Mouse (Mus musculus): ENCODE data around the gene Nfya. TPM values are rescaled to one million over a fixed set of nuclear protein-coding genes. Genes with fewer than 3 reads are reported as not detected.

The Nfya gene
- polyA plus RNA-seq, 1 experiment = 45.8 TPM

- Histone ChIP-seq H3K4me3 (ENCODE audit: insufficient read depth, low read depth, low read length) (no peak overlapping the region), H3K27me3 (replicated peaks; ENCODE audit: control insufficient read depth, insufficient read depth, low read length) (no peaks in the 10 kb centered on the region), H3K4me1 (ENCODE audit: control insufficient read depth, insufficient read depth, low read length) (no peaks in the 10 kb centered on the region), H3K27ac (ENCODE audit: insufficient read depth, low read depth, low read length) (no peak overlapping the region), H3K36me3 (ENCODE audit: control insufficient read depth, insufficient read depth, low read length) (no peaks in the 10 kb centered on the region)
- TF ChIP-seq CTCF (conservative IDR thresholded peaks at IDR 0.05; ENCODE audit: insufficient read depth, insufficient read length, low read depth, low read length) (no peak), POLR2A (IDR thresholded peaks at IDR 0.05; ENCODE audit: low read depth, low read length) (no peak)
- no peak for DNase-seq
- 78% methylated on average over 1 of the region's 1 CpGs for WGBS
Measured at GRCm38 (mm10) chr17:48376102-48376501, 33.6 kb downstream of the Nfya start.

GRCm38 (mm10) chr17:48372987-48373386, 36.7 kb downstream of the Nfya start:
- WGBS = 62% methylated on average over 8 of the region's 8 CpGs
- H3K4me1 ChIP-seq (ENCODE audit: control insufficient read depth, insufficient read depth, low read length) = no peaks in the 10 kb centered on the region
- H3K36me3 ChIP-seq (ENCODE audit: control insufficient read depth, insufficient read depth, low read length) = no peaks in the 10 kb centered on the region
- no peak overlapping the region for H3K4me3 ChIP-seq (ENCODE audit: insufficient read depth, low read depth, low read length)
- no peaks in the 10 kb centered on the region for H3K27me3 ChIP-seq (replicated peaks; ENCODE audit: control insufficient read depth, insufficient read depth, low read length)
- TF ChIP-seq CTCF (conservative IDR thresholded peaks at IDR 0.05; ENCODE audit: insufficient read depth, insufficient read length, low read depth, low read length) (no peak), POLR2A (IDR thresholded peaks at IDR 0.05; ENCODE audit: low read depth, low read length) (no peak)
- no peak for DNase-seq
- no peak overlapping the region; the same call in 1 of the 2 replicates for H3K27ac ChIP-seq (ENCODE audit: insufficient read depth, low read depth, low read length)

DNA sequence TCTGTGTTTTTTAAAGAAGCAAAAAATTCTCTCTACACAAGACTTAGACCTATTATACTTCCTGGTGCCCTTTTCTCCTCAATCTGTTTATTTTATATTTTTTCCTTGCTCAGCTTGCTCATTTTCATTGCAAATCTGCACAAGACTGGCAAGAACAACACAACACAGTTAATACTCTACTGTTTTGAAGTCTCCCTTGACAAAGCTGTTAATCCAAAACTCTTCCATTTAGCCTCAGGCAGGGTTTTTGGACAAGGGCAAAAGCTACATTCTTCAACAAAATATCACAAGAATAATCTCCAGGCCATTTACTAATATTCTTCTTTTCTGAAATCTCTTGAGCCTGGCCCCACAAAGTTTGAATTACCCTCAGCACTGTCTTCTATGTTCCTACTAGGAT, 38.1 kb downstream of the Nfya start:
- no peaks in the 10 kb centered on the region for H3K4me1 ChIP-seq (ENCODE audit: control insufficient read depth, insufficient read depth, low read length)
- H3K4me3 ChIP-seq (ENCODE audit: insufficient read depth, low read depth, low read length) = no peak overlapping the region
- TF ChIP-seq CTCF (conservative IDR thresholded peaks at IDR 0.05; ENCODE audit: insufficient read depth, insufficient read length, low read depth, low read length) (no peak), POLR2A (IDR thresholded peaks at IDR 0.05; ENCODE audit: low read depth, low read length) (no peak)
- no peaks in the 10 kb centered on the region for H3K36me3 ChIP-seq (ENCODE audit: control insufficient read depth, insufficient read depth, low read length)
- peak; percentile 56 for DNase-seq
- no peaks in the 10 kb centered on the region for H3K27me3 ChIP-seq (replicated peaks; ENCODE audit: control insufficient read depth, insufficient read depth, low read length)
- peak overlapping the region; percentile 90 for H3K27ac ChIP-seq (ENCODE audit: insufficient read depth, low read depth, low read length)

DNA sequence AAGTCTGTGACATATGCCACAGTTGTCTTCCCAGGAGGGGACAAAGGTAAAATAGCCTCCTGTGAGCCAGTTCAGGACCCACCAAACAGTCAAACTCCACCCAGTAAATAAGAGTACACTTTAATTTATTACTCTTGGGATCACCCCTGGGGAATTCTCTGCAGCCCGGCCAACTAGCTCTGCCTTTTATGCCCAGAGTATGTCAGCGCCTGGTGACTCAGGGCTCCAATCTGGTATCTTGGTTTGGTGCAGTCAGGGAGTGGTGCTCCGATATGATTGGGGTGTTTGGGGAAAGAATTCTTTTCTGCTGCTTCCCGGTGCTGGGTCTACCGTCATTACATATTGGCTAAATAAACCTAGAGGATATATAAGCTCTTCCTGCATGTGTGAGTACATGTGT, 42.9 kb downstream of the Nfya start:
- Histone ChIP-seq H3K27me3 (replicated peaks; ENCODE audit: control insufficient read depth, insufficient read depth, low read length) (no peaks in the 10 kb centered on the region), H3K36me3 (ENCODE audit: control insufficient read depth, insufficient read depth, low read length) (no peaks in the 10 kb centered on the region), H3K4me1 (ENCODE audit: control insufficient read depth, insufficient read depth, low read length) (no peaks in the 10 kb centered on the region), H3K27ac (ENCODE audit: insufficient read depth, low read depth, low read length) (no peak overlapping the region), H3K4me3 (ENCODE audit: insufficient read depth, low read depth, low read length) (no peak overlapping the region)
- 84% methylated on average over 5 of the region's 5 CpGs for WGBS
- no peak for DNase-seq
- TF ChIP-seq CTCF (conservative IDR thresholded peaks at IDR 0.05; ENCODE audit: insufficient read depth, insufficient read length, low read depth, low read length) (no peak), POLR2A (IDR thresholded peaks at IDR 0.05; ENCODE audit: low read depth, low read length) (no peak)

DNA sequence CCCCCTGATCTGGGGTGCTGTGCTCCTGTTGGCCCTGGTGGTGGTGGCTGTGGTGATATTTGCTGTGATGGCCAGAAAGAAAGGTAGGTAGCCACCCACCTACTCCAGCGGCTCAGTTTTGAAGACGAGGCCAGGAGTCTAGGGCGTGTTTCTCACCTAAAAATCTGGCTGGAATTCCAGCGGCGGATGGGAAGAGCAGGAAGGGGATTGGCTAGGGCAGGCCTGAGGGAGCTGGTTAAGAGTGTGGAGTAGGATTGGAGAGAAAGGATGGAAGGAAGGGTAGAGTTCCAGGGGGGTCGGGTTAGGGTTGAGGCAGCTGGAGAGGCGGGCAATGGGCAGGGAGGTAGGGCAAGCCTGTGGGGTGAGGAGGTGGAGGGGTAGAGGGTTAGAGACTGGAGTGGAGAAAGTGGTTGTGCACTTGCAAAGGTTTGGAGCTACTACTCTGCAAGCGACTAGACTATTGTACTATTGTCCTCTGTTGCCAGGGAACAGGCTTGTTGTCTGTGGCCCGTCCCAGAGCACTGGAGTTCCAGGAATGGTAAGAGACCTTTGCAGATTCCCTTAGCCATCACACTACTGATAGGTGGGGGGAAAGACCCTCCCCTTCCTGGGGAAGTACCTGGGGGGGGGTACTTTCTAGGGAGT, 44.1 kb downstream of the Nfya start:
- H3K27me3 ChIP-seq (replicated peaks; ENCODE audit: control insufficient read depth, insufficient read depth, low read length) = no peaks in the 10 kb centered on the region
- H3K4me1 ChIP-seq (ENCODE audit: control insufficient read depth, insufficient read depth, low read length) = no peaks in the 10 kb centered on the region
- H3K27ac ChIP-seq (ENCODE audit: insufficient read depth, low read depth, low read length) = no peak overlapping the region
- 80% methylated on average over 9 of the region's 9 CpGs for WGBS
- H3K4me3 ChIP-seq (ENCODE audit: insufficient read depth, low read depth, low read length) = no peak overlapping the region
- no peak for TF ChIP-seq CTCF (conservative IDR thresholded peaks at IDR 0.05; ENCODE audit: insufficient read depth, insufficient read length, low read depth, low read length)
- TF ChIP-seq POLR2A (IDR thresholded peaks at IDR 0.05; ENCODE audit: low read depth, low read length) = no peak
- DNase-seq = no peak
- no peaks in the 10 kb centered on the region for H3K36me3 ChIP-seq (ENCODE audit: control insufficient read depth, insufficient read depth, low read length)

DNA sequence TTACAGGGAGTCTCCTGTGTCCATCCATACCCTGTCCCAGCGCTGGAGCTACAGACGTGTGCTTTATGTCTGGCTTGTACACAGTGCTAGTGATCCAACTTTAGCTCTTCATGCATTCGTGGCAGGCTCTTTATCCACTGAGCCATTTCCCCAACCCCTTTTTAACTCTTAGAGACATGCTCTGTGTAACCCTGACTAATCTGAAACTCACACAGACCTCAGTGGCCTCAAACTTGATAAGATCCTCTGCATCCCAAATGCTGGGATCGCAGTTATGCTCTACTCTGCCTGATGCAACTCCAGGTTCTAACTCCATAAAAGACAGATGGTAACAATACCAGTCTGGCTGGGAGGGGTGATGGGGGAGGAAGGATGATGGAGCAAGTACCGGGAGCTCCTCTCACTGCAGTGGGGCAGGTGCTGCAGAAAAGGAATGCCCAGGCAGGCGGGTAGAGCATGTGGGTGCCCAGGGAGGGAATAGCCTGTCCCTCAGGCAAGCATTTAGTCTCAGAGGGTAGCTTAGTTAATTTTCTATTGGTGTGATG, 46.2 kb downstream of the Nfya start:
- WGBS = 71% methylated on average over 6 of the region's 6 CpGs

DNA sequence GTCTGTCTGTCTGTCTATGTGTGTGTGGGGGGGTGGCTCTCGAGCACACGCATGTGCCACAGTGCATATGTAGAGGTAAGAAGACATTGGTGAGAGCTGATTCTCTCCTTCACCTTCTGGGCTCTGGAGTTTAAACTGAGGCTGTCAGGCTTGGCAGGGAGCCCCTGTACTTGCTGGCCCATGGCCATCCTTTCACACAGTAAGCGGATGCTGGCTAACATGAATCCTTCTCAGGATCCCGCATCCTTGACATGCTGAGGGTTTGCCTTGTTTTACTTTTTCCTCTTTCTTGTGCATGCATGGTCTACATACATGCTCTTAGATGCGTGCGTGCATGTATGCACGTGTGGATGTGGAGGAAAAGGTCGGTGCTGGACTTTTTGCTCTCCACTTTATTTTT, 46.7 kb downstream of the Nfya start:
- Histone ChIP-seq H3K27ac (ENCODE audit: insufficient read depth, low read depth, low read length) (no peak overlapping the region), H3K36me3 (ENCODE audit: control insufficient read depth, insufficient read depth, low read length) (no peaks in the 10 kb centered on the region), H3K27me3 (replicated peaks; ENCODE audit: control insufficient read depth, insufficient read depth, low read length) (no peaks in the 10 kb centered on the region), H3K4me3 (ENCODE audit: insufficient read depth, low read depth, low read length) (no peak overlapping the region), H3K4me1 (ENCODE audit: control insufficient read depth, insufficient read depth, low read length) (no peaks in the 10 kb centered on the region)
- 73% methylated on average over 8 of the region's 8 CpGs for WGBS
- peak; percentile 49 for DNase-seq
- TF ChIP-seq POLR2A (IDR thresholded peaks at IDR 0.05; ENCODE audit: low read depth, low read length) (no peak), CTCF (conservative IDR thresholded peaks at IDR 0.05; ENCODE audit: insufficient read depth, insufficient read length, low read depth, low read length) (no peak)

More for the DNA sequence above, 46.2 kb downstream of the Nfya start:
- no peaks in the 10 kb centered on the region for H3K4me1 ChIP-seq (ENCODE audit: control insufficient read depth, insufficient read depth, low read length)
- H3K27ac ChIP-seq (ENCODE audit: insufficient read depth, low read depth, low read length) = no peak overlapping the region
- no peaks in the 10 kb centered on the region for H3K27me3 ChIP-seq (replicated peaks; ENCODE audit: control insufficient read depth, insufficient read depth, low read length)
- DNase-seq = no peak
- H3K36me3 ChIP-seq (ENCODE audit: control insufficient read depth, insufficient read depth, low read length) = no peaks in the 10 kb centered on the region
- TF ChIP-seq POLR2A (IDR thresholded peaks at IDR 0.05; ENCODE audit: low read depth, low read length) (no peak), CTCF (conservative IDR thresholded peaks at IDR 0.05; ENCODE audit: insufficient read depth, insufficient read length, low read depth, low read length) (no peak)
- H3K4me3 ChIP-seq (ENCODE audit: insufficient read depth, low read depth, low read length) = no peak overlapping the region

All from kidney, adult 2 months (tissue).